Mouse (Mus musculus): Measurements from ENCODE around the gene Fam136a.
"Not testable (repeated sequence)": the region's sequence is repeated elsewhere in the genome, so short reads cannot be mapped to it uniquely, and the experiment has no call there.

Gene Fam136a

DNA sequence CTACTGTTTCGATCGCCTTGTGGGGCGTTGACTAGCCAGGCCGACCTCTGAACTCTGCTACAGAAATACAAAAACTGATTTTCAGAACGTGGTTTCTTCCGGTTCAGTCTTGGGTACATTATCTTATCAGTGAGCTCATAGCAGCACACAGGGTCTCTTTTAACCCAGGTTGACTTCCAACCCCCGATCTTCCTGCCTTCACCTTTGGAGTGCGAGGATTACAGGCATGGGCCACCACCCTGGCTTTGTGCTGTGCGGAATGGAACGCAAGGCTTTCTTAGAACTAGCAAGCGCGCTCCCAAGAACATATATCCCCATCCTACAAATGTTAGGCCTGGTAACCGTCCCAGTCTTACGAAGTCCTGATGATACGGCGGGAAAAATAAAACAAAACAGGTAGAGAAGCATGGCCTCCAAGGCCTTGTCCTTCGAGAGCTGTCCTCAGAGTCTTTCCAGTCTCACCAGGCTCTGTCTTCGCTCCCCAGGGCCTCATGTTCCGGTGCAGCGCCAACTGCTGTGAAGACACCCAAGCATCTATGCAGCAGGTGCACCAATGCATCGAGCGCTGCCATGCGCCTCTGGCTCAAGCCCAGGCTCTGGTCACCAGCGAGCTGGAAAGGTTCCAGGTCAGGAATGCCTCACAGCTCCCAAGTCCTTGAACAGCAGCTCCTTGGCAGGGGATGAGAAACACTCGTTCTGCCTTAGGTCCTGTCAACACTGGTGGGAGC, 843 bp downstream of the Fam136a start:
- DNase-seq (ENCODE audit: low read depth, low spot score): peak; percentile 44

DNA sequence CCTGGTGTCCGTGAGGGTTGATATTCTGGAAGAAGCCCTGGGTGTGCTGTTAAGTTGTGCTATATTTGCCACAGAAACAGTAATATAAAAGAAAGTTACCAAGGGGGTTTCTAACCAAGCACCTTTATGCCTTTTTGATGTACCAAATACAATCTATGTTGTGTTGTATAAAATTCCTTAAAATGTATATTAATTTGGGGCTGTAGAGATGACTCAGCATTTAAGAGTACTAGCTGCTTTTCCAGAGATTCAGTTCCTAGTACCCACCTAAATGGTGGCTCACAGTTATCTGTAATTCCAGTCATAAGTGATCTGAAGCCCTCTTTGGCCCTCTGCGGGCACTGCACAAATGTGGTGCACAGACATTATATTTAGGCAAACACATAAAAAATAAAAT, 1.4 kb downstream of the Fam136a start:
- DNase-seq (ENCODE audit: low read depth, low spot score): no peak

DNA sequence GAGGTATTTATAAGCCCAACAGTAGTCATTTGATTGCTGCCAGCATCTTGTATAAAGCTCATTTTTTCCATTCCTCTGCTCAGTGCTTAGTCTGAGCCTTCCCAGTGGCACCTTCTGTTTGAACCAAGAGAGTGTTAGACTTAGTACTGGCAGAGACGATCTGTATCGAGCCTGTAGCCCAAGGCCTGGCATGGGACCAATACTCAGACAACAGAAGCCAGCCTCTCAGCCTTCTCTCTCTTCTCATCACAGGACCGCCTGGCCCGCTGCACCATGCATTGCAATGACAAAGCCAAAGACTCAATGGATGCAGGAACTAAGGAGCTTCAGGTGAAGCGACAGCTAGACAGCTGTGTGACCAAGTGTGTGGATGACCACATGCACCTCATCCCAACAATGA, 3.0 kb downstream of the Fam136a start:
- DNase-seq (ENCODE audit: low read depth, low spot score): no peak

DNA sequence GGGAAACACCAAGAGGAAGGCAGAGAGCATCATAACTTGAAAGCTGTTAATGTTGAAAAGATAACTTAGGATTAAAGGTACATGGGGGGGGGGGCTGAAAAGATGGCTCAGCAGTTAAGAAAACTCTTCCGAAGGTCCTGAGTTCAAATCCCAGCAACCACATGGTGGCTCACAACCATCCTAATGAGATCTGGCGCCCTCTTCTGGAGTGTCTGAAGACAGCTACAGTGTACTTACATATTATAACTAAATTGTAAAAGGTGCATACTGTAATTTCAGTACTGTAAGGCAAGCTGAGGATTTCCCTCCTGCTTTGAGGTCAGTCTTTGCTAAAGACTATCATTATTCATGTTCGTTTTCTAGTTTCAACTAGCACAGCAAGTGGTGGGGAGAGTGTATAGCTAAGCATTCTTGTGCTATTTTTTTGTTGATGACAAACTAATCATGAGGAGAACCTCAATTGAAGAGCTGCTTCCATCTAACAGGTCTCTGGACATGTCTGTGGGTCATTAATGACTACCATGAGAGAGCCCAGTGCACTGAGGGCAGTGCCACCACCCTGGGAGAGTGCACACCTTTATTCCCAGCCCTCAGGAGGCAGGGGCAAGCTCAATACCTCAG, 4.8 kb downstream of the Fam136a start:
- no peak for DNase-seq (ENCODE audit: low read depth, low spot score)

DNA sequence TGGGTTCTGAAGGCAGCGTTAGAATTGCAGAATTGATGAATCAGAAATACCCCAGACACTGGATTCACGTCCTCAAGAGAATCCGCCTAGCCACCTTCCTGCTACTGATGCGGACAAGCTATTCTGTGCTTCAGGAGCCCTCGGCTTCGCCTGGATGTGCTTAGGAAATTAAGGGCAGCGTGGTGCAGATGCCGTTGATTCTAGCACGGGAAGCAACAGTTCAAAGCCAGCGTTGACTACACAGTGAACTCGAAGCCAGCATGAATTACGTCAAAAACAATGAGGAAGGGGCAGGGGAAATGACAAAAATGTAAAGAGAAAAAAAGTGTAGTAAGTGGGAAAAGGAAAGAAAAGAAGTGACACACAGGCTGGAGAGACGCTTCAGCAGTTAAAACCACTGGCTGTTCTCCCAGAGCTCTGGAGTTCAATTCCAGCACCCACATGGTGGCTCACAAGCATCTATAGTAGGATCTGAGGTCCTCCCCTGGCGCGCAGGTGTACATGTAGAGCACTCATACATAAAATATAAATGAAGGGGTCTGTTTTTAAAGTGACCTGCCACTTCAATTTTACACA, 5.4 kb downstream of the Fam136a start, which contains the start of gene Snrpg:
TSS of gene Snrpg (plus strand) at position 541 of the 576 bp plus-strand sequence.
- DNase-seq (ENCODE audit: low read depth, low spot score): no peak

DNA sequence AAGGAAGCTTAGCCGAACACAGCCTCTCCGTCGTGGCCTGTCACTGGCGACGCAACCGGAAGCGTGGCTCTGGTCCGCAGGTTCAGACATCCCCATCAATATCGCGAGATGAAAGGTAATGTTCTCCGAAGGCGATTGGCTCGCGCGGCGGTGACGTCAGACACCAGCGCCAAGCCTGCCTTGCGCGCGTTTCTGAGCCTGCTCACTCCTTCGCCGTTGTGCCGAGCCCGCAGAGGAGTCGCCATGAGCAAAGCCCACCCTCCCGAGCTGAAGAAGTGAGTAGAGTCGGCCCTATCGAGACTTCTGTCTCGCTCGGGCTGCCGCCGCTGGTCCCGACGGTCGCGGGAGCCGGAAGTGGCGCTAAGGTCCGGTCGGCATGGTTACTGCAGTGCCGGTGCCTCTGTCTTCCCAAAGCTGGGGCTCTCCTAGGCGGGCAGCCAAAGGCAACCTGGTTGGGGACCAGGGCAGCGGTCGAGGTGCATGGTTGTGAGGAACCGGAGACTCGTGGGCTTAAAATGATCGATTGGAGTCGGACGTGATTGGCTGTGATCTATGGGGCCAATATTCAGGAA, 6.0 kb downstream of the Fam136a start:
- peak; percentile 96 for DNase-seq (ENCODE audit: low read depth, low spot score)

DNA sequence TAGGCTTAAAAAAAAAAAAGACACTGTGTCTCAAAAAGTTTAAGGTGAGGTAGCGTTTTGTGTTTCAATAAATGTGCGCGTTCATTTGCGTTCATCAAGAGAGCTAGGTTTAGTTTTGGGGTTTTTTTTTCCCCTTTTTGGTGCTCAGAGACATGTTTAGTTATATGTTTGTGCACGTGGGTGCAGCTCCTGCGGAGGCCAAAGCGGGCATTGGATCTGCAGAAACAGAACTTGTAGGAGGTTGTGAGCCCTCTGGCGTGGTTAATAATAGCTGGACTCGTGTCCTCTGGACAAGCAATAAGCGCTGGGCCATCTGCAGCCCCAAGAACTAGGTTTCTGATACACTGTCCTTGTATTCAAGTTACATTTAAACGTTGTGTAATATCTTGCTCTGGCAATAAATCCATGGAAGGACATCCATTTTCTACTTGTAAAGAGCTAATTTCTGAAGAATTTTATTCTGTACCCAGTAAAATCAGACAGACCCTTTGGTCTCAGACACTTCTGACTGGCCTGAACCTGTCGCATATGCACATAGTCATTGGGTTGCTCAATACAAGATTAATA, 6.6 kb downstream of the Fam136a start:
- no peak for DNase-seq (ENCODE audit: low read depth, low spot score)

DNA sequence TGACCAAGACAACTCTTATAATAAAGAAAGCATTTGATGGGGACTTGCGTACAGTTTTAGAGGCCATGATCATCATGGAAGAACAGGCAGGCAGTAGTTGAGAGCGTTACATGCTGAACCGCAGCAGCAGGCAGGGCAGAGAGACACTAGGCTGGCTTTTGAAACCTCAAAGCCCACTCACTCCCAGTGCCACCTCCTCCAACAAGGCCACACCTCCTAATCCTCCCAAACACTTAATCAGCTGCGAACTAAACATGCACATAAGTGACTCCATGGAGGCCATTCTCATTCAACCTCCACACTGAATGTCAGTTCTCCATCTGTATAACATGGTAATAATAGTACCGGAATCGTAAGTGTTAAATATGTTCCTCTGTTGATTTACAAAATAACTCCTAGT, 8.1 kb downstream of the Fam136a start:
- no peak for DNase-seq (ENCODE audit: low read depth, low spot score)

DNA sequence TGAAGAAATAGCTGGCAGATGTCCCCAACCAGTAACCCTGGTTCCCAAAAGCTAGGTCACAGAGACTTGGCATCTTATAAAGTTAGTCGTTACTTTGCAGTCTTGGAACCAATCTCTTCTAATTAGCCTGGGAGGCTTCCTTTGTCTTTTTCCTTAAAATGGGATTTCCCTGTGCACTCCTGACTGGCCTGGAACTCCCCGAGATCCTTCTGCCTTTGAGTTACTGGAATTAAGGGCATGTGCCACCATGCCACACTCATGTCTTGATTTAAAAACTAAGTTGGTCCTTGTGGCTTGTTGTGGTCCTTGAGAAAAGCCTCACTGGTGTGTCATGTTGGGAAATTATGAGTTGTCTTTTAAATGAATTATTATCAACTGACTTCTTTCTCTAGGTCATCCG, 12.9 kb downstream of the Fam136a start:
- no peak for DNase-seq (ENCODE audit: low read depth, low spot score)

DNA sequence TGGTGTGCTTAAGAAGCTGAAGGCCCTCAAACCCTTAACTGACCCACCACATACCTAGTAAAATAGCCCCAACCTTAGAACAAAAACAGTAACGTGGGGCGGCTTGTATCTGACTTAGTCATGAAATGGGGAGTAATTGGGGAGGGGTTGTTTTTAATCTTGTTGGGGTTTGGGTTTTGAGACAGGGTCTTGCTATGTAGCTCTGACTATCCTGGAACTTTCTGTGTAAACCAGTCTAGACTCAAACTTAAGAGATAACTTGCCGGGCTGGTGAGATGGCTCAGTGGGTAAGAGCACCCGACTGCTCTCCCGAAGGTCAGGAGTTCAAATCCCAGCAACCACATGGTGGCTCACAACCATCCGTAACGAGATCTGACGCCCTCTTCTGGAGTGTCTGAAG, 14.7 kb downstream of the Fam136a start:
- not testable (repeated sequence) for DNase-seq (ENCODE audit: low read depth, low spot score)

DNA sequence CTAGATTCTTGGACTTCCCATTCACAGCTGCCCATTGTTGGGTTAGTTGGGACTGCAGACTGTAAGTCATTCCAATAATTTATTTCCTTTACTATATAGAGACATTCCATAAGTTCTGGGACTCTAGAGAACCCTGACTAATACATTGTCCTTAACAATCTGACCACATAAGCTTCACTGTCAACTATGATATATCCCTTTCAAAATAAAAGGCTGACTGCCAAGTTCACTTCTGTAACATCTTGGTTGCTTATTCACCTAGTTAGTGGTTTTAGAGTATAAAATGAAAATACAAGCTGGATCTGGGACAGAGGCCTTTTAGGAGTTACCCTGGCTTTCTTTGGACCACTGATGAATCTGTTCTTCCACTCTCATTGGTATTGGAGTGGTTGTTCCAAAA, 17.1 kb downstream of the Fam136a start:
- no peak for DNase-seq (ENCODE audit: low read depth, low spot score)

DNA sequence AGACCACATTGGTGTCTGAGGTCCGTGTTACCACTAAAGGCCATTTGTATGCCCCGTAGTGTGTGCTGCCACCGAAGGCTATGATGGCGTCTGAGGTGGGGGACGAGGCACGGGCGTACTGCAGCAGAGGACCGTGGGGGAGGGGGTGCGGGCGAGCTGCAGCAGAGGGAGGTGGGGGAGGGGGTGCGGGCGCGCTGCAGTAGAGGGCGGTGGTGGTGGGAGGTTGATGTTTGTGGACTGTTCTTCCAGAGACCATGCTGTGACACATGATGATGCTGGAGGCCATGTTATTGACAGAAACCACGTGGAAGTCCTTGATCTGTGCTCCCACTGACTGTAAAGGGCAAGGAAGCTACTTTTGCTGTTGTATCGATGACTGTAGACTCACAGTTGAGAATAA, 17.9 kb downstream of the Fam136a start:
- DNase-seq (ENCODE audit: low read depth, low spot score): no peak

DNA sequence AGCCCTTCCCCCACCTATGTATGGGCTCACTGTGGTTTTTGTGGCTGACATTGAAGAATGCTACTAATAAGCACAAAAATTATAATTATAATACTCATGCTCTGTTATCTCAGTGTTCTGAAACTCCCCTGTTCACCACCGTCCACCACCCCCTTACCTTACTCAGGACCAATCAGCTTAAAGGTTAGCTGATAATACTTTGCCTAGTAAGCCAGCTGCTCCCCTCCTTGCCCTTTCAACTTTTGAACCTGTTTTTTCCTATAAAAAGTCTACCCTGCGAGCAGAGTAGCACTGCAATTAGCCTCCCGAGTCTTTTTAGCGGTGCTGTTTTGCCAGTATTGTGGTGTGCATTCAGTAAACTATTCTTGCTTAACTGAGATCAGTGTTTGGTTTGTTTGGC, 19.2 kb downstream of the Fam136a start:
- no peak for DNase-seq (ENCODE audit: low read depth, low spot score)

DNA sequence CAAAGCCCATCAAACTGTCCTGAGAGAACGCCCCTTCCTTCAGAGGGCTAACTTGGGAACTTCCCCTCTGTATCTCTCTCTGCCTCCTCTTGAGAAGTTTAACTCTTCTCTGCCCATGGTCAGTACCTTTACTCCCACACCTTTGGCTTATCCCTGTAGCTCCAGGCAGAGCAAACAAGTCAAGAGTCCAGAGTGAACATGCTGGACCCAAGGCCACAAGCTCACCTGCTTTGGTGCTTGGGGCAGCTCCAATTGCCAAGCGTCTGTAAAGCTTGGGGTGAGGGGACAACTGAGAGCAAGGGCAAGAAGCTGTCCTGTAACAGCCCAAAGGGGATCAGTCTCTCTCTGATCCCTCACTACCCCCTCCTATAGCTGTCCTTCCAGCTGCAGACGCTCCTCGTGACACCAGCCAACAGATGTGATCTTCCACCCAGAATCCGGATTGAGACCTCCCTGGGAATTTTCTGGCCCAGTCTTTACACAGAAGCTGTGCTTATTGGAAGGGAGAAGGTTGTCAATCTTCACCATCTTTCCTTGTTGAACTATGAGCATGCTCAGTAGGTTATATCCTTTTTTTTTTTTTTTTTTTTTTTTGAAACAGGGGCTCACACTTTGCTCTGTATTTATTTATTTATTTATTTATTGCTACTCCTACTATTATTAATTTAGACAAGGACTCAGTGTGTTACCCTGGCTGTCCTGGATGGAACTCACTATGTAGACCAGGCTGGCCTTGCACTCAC, 20.1 kb downstream of the Fam136a start:
- no peak for DNase-seq (ENCODE audit: low read depth, low spot score)

DNA sequence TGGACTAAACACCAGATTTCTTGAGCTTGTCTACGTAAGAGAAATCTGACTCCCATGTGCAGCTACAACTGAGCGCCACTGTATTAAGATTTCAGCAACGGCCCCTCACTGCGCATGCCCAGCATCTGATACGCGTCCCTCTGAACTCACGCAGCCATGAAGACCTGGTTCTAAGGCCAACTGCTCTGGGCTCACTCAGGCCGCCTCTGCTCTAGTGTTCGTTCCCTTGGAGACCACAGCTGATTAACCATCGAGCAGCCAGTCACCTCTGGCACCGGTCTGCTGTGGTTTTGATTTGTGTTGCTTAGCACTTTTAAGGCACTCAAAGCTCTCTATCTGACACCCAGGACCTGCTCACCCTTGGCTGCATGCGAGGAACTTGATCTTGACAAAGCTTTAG, 21.9 kb downstream of the Fam136a start:
- DNase-seq (ENCODE audit: low read depth, low spot score): no peak

DNA sequence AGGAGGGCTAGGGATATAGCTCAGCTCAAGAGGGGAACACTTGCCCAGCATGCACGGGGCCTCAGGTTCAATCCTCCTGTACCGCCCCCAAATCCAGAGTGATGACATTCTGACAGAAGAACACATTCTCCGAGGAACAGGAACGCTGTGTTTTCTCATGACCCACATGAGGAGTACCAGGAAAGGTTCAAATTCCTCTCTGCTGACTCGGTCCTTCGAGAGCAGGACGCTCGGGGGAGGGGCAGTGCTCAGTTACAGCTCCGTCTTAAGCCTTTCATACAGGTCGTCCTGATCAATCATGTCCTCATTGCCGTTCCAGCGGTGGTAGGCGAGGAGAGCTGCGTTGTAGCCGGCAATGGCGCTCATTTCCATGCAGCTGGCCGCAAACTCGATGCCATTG, 23.0 kb downstream of the Fam136a start:
- DNase-seq (ENCODE audit: low read depth, low spot score): no peak

DNA sequence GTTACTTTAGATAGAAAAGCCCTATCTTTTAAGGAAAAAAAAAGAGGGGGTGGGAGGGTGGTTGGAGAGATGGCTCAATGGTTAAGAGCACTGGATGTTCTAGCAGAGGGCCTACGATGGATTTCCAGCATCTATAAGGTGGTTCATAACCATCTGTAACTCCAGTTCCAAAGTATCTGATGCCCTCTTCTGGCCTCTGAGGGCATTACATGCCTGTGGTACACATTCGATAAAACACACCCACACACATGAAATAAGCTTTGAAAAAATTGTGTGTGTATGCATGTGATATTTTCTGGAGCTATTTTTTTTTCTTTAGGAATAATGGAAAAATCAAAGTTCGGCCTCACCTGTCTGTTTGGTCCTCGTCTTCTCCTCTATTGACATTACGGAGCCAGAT, 25.9 kb downstream of the Fam136a start:
- no peak for DNase-seq (ENCODE audit: low read depth, low spot score)

DNA sequence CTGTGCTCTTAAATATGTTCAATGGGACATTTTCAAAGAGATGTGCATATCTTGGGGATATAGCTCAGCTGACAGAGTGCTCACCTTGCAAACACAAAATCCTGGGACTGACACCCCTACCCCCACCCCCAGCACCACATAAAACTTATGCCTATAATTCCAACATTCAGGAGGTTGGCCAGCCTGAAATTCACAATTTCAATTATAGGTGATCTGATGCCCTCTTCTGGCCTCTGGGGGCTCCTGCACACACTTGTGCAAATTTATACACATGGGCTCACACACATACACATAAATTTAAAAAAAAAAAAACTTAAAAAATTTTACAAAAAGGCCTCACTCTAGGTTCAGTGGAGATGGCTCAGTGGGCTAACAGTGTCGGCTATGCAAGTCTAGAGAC, 27.7 kb downstream of the Fam136a start:
- DNase-seq (ENCODE audit: low read depth, low spot score): no peak

DNA sequence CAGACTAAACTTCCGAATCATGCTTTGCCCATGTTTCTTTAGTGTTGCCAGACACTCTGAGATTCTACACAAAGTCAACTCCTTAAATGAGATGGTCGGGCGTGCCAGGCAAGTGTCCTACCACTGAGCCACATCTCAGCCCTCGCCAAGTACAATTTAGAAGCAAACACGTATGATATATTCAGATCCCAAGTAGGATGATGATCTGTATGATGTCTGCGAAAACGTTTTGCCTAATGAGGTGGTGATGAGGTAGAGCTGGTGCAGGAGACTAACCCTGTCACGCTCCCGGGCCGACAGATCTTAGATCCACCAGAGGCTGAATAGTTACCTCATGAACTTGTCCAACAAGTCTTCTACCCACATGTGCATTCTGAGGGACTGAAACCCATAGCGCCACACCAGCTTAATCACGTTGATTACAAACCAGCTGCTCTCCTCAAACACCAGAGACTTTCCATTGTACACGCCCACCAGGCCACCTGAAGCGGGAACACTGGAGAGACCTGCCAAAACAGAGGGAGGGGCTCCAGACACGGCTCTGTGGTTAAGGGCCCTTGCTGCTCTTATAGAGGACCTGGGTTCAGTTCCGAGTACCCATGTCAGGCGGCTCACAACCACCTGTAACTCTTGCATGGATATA, 28.8 kb downstream of the Fam136a start:
- DNase-seq (ENCODE audit: low read depth, low spot score): no peak

DNA sequence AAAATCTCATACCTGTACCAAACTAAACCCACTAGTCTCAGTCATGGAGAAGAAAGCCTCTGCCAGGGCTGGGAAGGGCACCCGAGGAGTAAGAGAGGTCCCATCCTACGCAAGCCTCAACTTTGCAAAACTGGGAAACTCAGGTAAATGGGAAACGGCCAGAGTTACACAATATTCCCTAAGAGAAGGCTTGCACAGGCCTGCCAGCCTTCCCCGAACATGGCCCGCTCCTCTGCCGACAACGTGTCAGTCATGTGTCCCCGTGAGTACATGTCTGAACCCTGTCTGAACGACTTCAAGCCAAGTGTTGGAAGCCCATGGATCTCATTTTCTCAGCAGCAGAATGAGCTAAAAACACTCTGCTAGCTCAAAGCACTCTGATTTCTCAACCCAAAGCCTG, 29.6 kb downstream of the Fam136a start:
- DNase-seq (ENCODE audit: low read depth, low spot score): no peak

DNA sequence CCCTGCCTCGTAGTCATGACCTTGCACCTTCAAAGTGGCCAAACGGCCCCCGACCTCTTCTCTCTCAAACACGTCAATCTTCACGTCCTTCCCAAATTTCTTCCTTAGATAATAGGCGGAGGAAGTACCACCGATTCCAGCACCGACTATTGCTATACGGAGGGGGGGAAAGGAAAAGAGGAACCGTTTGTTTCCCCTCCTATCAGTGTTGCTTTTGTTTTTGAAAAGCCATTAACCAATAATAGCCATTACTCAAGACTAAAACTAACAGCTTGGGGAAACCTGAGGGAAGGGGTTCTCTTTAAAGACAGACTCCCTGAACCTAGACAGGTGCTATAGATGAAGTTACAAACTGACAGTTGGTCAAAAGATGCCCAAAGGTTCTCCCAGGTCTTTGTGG, 30.5 kb downstream of the Fam136a start:
- DNase-seq (ENCODE audit: low read depth, low spot score): no peak
